Mouse (Mus musculus) midbrain, postnatal 0 days (tissue): ENCODE measurements at regions not wholly inside any gene's neighbourhood (a gene's known extent, or its start where the extent isn't known, plus 50 kb on each side); places are given as distances from the start of the nearest gene placed in this dataset.

ENCODE experiments used
- ATAC-seq: fragments of 200-750 bp; cut with Nextera tagmentation; 2 replicates; pipeline ENCODE4 v1.8.0; 2017; ENCODE audit warnings: moderate number of reproducible peaks, mild to moderate bottlenecking, moderate TSS enrichment, moderate library complexity; ENCODE audit not compliant: low FRiP score
- DNase-seq: peaks from one replicate; pipeline ENCODE4 v3.0.0-alpha.2; 2015; ENCODE audit warnings: low spot score
- H3K27ac ChIP-seq: fragments of 300-500 bp; sonication (generic); 2 replicates; pipeline ENCODE4 v1.5.1; 2014; ENCODE audit warnings: low read depth, mild to moderate bottlenecking, low read length, mixed read lengths
- H3K27me3 ChIP-seq: fragments of 300-500 bp; sonication (generic); 2 replicates; pipeline ENCODE4 v1.6.1; 2014; ENCODE audit warnings: low read length, control low read depth, mixed read lengths; ENCODE audit not compliant: insufficient read depth
- H3K36me3 ChIP-seq: fragments of 300-500 bp; sonication (generic); 2 replicates; pipeline ENCODE4 v1.6.1; 2014; ENCODE audit warnings: low read length, control low read depth, mixed read lengths; ENCODE audit not compliant: insufficient read depth
- H3K4me1 ChIP-seq: fragments of 300-500 bp; sonication (generic); 2 replicates; pipeline ENCODE4 v1.6.1; 2014; ENCODE audit warnings: mild to moderate bottlenecking, control low read depth, antibody characterized with exemption, low read length, mixed read lengths; ENCODE audit not compliant: insufficient read depth
- H3K4me2 ChIP-seq: fragments of 300-500 bp; sonication (generic); 2 replicates; pipeline ENCODE4 v1.6.1; 2014; ENCODE audit warnings: low read depth, mild to moderate bottlenecking, low read length, mixed read lengths; ENCODE audit not compliant: poor library complexity, severe bottlenecking
- H3K4me3 ChIP-seq: fragments of 300-500 bp; sonication (generic); 2 replicates; pipeline ENCODE4 v1.5.1; 2014; ENCODE audit warnings: low read depth, mild to moderate bottlenecking, low read length, moderate library complexity
- H3K9ac ChIP-seq: fragments of 300-500 bp; sonication (generic); replicated peaks from 2 replicates; pipeline ENCODE4 v1.6.1; 2014; ENCODE audit warnings: mild to moderate bottlenecking, low read length, moderate library complexity, mixed read lengths; ENCODE audit not compliant: poor library complexity, severe bottlenecking
- H3K9me3 ChIP-seq: fragments of 300-500 bp; sonication (generic); 2 replicates; pipeline ENCODE4 v1.6.1; 2016; ENCODE audit warnings: low read length, control low read depth
- CTCF ChIP-seq: IDR thresholded peaks from 2 replicates; pipeline ENCODE4 v1.5.1; 2016; ENCODE audit warnings: antibody characterized with exemption, mild to moderate bottlenecking
- WGBS: fragments of 180-500 bp; shearing (Covaris S2); extraction: QIAGEN DNeasy Blood & Tissue Kit; methylation state at CpG from one replicate; pipeline ENCODE4 v1.1.7; 2014; 5-methylcytosine and 5-hydroxymethylcytosine counted together

- Histone ChIP-seq H3K4me1 (no peaks in the 10 kb centered on the region), H3K9me3 (no peaks in the 10 kb centered on the region), H3K27me3 (no peaks in the 10 kb centered on the region), H3K27ac (no peak overlapping the region), H3K36me3 (no peaks in the 10 kb centered on the region), H3K4me2 (no peak overlapping the region), H3K9ac (no peak overlapping the region), H3K4me3 (no peak overlapping the region)
- 54% methylated on average over 3 of the region's 3 CpGs for WGBS
- no peak for ATAC-seq
- TF ChIP-seq CTCF, result no peak
- no peak for DNase-seq
These were observed 151.5 kb downstream of the Tmem121 start for GRCm38 (mm10) chr12:113337271-113337670.

- ATAC-seq (no peak), DNase-seq (no peak)
These were observed 150.4 kb upstream of the Adam6b start for GRCm38 (mm10) chr12:113338891-113339290.

GRCm38 (mm10) chr12:113341046-113341445 is 148.3 kb upstream of the Adam6b start:
- no peak for TF ChIP-seq CTCF
- Histone ChIP-seq H3K36me3 (no peaks in the 10 kb centered on the region), H3K27me3 (no peaks in the 10 kb centered on the region), H3K9me3 (no peaks in the 10 kb centered on the region), H3K4me1 (no peaks in the 10 kb centered on the region), H3K9ac (no peak overlapping the region), H3K4me2 (no peak overlapping the region), H3K4me3 (no peak overlapping the region), H3K27ac (no peak overlapping the region)
- WGBS, result 64% methylated on average over 3 of the region's 3 CpGs
- ATAC-seq (no peak), DNase-seq (no peak)

More at GRCm38 (mm10) chr12:113338891-113339290, 150.4 kb upstream of the Adam6b start:
- H3K9me3 ChIP-seq, result no peaks in the 10 kb centered on the region
- no peak overlapping the region for H3K4me2 ChIP-seq
- H3K27ac ChIP-seq, result no peak overlapping the region
- no peak overlapping the region for H3K9ac ChIP-seq
- WGBS, result 53% methylated on average over 7 of the region's 7 CpGs
- no peak overlapping the region for H3K4me3 ChIP-seq
- no peaks in the 10 kb centered on the region for H3K36me3 ChIP-seq
- no peaks in the 10 kb centered on the region for H3K4me1 ChIP-seq
- no peak for TF ChIP-seq CTCF
- no peaks in the 10 kb centered on the region for H3K27me3 ChIP-seq

- no peak overlapping the region for H3K4me3 ChIP-seq
- no peak overlapping the region for H3K4me2 ChIP-seq
- WGBS, result 70% methylated on average over 2 of the region's 2 CpGs
- no peaks in the 10 kb centered on the region for H3K36me3 ChIP-seq
- no peak for ATAC-seq
- no peaks in the 10 kb centered on the region for H3K4me1 ChIP-seq
- no peak overlapping the region for H3K27ac ChIP-seq
- no peaks in the 10 kb centered on the region for H3K27me3 ChIP-seq
- H3K9ac ChIP-seq, result no peak overlapping the region
- 0 out of 2 replicates have a peak, but pooled peaks cover 3% of the 10 kb centered on the region for H3K9me3 ChIP-seq
- TF ChIP-seq CTCF, result no peak
- DNase-seq, result no peak
These were observed 134.2 kb upstream of the Adam6b start for GRCm38 (mm10) chr12:113355132-113355531.

- 86% methylated on average over 5 of the region's 5 CpGs for WGBS
- H3K4me3 ChIP-seq, result no peak overlapping the region
- H3K4me2 ChIP-seq, result no peak overlapping the region
- H3K36me3 ChIP-seq, result no peaks in the 10 kb centered on the region
- no peaks in the 10 kb centered on the region for H3K27me3 ChIP-seq
- ATAC-seq, result no peak
- H3K27ac ChIP-seq, result no peak overlapping the region
- DNase-seq, result no peak
- H3K9ac ChIP-seq, result no peak overlapping the region
- no peak for TF ChIP-seq CTCF
- H3K9me3 ChIP-seq, result no peaks in the 10 kb centered on the region
- no peaks in the 10 kb centered on the region for H3K4me1 ChIP-seq
These were observed 131.2 kb upstream of the Adam6b start for GRCm38 (mm10) chr12:113358077-113358476.

- Histone ChIP-seq H3K27ac (no peak overlapping the region), H3K9me3 (no peaks in the 10 kb centered on the region)
- ATAC-seq, result no peak
These were observed 129.3 kb upstream of the Adam6b start for GRCm38 (mm10) chr12:113360032-113360431.

More at GRCm38 (mm10) chr12:113360032-113360431, 129.3 kb upstream of the Adam6b start:
- Histone ChIP-seq H3K9ac (no peak overlapping the region), H3K36me3 (no peaks in the 10 kb centered on the region), H3K4me3 (no peak overlapping the region), H3K27me3 (no peaks in the 10 kb centered on the region), H3K4me2 (no peak overlapping the region), H3K4me1 (no peaks in the 10 kb centered on the region)
- no peak for TF ChIP-seq CTCF
- WGBS, result 89% methylated on average over 7 of the region's 7 CpGs
- DNase-seq, result no peak
